Mouse (Mus musculus) megakaryocyte, adult 5-6 weeks (primary cell): Measurements from ENCODE around the gene Fetub. TPM values are rescaled to one million over a fixed set of nuclear protein-coding genes. Genes with fewer than 3 reads are reported as not detected.

Experiments
- ATAC-seq: 2 replicates; pipeline ENCODE4 v1.8.0; 2016; ENCODE audit warnings: mild to moderate bottlenecking, inconsistent platforms; ENCODE audit not compliant: poor library complexity, severe bottlenecking
- total RNA-seq, 2 experiments: library from RNA; stranded (forward) in 1 of 2; stranded (reverse) in 1 of 2; fragments of 153-499, 151-499 nt in 1 of 2; fragments of 221-1000, 200-1000 nt in 1 of 2; gene quantifications; 2 replicates each; pipeline versions ENCODE4 v1.2.3 to v1.2.4; 2015 to 2017

Gene Fetub
- total RNA-seq, 2 experiments from 2014 or later: not detected

DNA sequence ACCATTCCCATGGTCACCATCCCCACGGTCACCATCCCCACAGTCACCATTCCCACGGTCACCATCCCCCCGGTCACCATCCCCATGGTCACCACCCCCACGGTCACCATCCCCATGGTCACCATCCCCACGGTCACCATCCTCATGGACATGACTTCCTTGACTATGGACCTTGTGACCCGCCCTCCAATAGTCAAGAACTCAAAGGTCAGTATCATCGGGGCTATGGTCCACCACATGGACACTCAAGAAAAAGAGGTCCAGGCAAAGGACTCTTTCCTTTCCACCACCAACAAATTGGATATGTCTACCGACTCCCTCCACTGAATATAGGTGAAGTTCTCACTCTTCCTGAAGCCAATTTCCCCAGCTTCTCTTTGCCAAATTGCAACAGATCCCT is 42.9 kb downstream of the Fetub start:
- no peak for ATAC-seq

DNA sequence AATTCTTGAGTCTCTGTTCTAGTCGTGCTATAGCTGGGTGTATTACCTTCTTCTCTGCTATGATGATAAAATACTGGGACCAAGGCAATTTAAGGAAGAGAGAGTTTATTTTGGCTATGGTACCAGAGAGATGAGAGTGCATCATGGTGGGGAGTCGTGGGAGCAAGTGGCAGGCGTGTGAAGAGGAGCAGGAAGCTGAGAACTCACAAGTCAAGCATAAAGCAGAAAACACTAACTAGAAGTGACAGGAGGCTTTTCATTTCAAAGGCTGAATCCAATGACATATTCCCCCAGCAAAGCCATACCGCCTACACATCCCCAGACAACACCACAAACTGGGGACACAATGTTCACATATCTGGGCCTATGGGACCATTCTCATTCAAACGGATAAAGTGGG is 44.1 kb downstream of the Fetub start:
- ATAC-seq: no peak

DNA sequence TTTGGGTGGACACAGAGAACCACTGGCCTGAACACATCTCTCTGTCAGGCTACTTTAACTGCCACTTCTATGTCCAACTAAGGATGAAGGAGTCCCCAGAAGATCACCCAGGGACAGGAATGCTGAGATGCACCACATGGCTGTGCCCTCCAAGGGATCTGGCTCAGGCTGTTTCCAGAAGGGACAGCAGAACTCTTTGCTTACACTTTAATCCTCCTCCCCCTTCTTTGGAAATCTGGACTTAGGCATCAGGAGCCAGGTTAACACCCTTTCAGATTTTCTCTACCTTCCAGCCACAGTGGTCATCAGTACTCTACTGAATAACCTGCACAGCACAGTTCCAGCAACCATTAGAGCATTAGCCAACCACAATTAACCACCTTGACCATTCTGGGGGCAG is 45.2 kb downstream of the Fetub start:
- ATAC-seq: no peak

DNA sequence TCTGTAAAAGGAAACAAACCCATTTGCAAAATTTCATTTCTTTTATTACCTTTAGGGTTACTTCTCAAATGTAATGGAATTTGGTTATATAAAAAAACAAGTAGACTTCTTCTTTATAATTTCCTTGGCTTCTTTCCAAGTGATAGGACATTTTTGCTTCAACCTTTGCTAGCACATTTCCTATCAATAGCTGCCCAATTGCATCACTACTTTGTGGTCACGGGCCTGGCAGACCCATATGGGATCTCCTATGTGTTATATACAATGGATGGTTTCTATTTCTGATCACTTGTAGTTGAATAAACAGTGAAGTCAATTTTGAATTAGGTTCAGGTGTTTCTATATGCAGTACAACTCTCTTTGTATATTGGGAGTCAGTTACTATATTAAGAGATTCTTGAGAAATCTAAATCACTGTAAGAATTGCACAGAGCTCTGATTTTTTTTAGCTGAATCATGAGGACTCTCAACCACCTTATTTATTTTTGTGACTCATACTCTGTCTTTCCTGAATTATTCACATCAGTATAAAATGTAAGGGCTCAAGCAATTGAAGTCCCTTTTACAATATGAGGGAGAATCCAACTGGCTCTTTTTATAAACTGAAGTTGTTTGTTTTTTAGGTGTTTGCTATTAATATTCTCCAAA is 49.4 kb downstream of the Fetub start:
- ATAC-seq: no peak

Other genes with a start within 250 kb of the Fetub start
- gene Crygs, start 106.8 kb upstream of the Fetub start, total RNA-seq (2015): not detected in 2 replicates
- gene Crygs, start 106.8 kb upstream of the Fetub start, total RNA-seq (2017): not detected in 2 replicates
- 14.3 and 24.1 TPM in 2 replicates for gene Tbccd1, start 60.7 kb upstream of the Fetub start, total RNA-seq (2015)
- gene Tbccd1, start 60.7 kb upstream of the Fetub start, total RNA-seq (2017): 18.7 and 21.0 TPM in 2 replicates
- 62.0 and 63.4 TPM in 2 replicates for gene Dnajb11, start 60.5 kb upstream of the Fetub start, total RNA-seq (2015)
- 142 and 147 TPM in 2 replicates for gene Dnajb11, start 60.5 kb upstream of the Fetub start, total RNA-seq (2017)
- gene Ahsg, start 27.1 kb upstream of the Fetub start, total RNA-seq (2015): not detected in 2 replicates
- not detected in 2 replicates for gene Ahsg, start 27.1 kb upstream of the Fetub start, total RNA-seq (2017)
- not detected in 2 replicates for gene Hrg, start 32.7 kb downstream of the Fetub start, total RNA-seq (2015)
- gene Hrg, start 32.7 kb downstream of the Fetub start, total RNA-seq (2017): not detected in 2 replicates
- 0.80 and 1.7 TPM in 2 replicates for gene Kng2, start 111.1 kb downstream of the Fetub start, total RNA-seq (2015)
- gene Kng2, start 111.1 kb downstream of the Fetub start, total RNA-seq (2017): 0.12 and 0.59 TPM in 2 replicates
- 0.46 TPM in 1 of 2 replicates, not detected in the other for gene Kng1, start 139.5 kb downstream of the Fetub start, total RNA-seq (2015)
- gene Kng1, start 139.5 kb downstream of the Fetub start, total RNA-seq (2017): 0.11 and 0.41 TPM in 2 replicates
- gene Eif4a2, start 189.1 kb downstream of the Fetub start, total RNA-seq (2015): 299 and 324 TPM in 2 replicates
- 454 and 463 TPM in 2 replicates for gene Eif4a2, start 189.1 kb downstream of the Fetub start, total RNA-seq (2017)
- 107 and 122 TPM in 2 replicates for gene Rfc4, start 209.4 kb downstream of the Fetub start, total RNA-seq (2015)
- gene Rfc4, start 209.4 kb downstream of the Fetub start, total RNA-seq (2017): 42.3 and 45.5 TPM in 2 replicates
- gene Adipoq, start 228.2 kb downstream of the Fetub start, total RNA-seq (2015): 0.55 and 0.80 TPM in 2 replicates
- gene Adipoq, start 228.2 kb downstream of the Fetub start, total RNA-seq (2017): 0.40 and 1.7 TPM in 2 replicates